Mouse (Mus musculus): ENCODE measurements around the gene Ctsw.

Gene Ctsw

DNA sequence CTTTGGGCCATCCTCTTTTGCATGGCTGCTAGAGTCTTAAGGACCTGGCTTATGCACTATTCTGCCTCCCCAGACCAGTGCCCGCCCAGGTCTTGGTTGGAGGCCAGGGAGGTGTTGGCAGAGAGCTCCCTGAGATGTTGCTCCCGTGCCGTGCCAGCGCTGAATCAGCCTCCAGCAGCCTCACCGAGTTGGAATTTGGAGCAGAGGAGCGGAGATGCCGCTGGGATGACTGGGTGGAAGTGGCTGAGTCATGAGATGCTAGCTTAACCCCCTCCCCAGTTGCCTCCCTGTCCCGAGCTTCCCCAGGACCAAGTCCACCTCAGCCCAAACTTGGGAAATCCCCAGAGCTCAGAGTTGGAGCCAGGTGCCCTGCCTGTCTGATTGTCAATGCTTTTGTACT, 38.5 kb downstream of the Ctsw start:
- DNase-seq: peak; percentile 53 to 63

- DNase-seq: no peak
Observed at GRCm38 (mm10) chr19:5429219-5429618, 39.1 kb downstream of the Ctsw start.

DNA sequence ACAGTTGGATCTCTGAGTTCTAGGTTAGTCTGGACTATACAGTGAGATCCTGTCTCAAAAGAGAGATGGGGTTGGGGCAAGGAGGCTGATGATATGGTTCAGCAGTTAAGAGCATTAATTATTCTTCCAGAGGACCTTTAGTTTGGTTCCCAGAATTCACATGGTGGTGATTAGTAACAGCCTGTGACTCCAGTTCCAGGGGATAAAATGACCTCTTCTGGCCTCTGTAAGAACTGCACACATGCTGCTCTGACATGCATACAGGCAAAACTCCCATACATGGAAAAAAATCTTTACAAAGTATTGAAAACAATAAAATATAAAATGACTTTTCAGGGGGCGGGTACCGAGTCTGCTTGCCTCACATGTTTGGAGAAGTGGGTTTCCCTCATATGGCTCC, 40.2 kb downstream of the Ctsw start:
- no peak for DNase-seq

DNA sequence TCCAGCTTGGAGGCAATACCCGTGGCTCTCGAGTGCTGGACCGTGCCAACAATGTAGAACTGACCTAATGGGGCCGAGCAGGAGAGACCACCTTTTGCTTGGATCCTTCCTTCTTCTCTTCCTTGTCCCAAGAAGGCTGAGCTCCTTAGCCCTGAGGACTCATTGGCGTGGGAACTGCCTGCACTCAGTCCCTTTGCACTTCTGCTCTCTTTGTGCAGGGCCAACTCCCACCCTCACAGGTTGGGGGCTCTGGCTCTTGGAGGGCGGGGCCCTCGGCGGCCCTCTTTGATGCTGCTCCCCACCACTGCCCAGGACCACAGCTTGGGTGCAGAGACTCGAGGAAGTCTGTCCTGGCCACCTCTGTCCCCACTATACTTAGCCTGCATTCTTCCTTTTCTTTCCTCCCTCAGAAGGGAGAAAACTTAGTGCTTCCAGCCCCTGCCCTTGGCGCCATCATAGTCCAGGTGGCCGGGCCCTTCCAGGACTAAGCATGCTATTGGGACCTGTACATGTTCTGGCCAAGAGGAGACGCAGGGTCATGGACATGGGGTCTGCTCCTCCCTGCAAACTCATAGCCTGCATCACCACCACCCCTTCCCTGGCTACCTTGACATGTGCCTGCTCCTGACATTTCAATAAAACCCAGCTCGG, 41.5 kb downstream of the Ctsw start:
- DNase-seq: no peak

- no peak for DNase-seq
Observed at GRCm38 (mm10) chr19:5425906-5426565, 42.3 kb downstream of the Ctsw start.

DNA sequence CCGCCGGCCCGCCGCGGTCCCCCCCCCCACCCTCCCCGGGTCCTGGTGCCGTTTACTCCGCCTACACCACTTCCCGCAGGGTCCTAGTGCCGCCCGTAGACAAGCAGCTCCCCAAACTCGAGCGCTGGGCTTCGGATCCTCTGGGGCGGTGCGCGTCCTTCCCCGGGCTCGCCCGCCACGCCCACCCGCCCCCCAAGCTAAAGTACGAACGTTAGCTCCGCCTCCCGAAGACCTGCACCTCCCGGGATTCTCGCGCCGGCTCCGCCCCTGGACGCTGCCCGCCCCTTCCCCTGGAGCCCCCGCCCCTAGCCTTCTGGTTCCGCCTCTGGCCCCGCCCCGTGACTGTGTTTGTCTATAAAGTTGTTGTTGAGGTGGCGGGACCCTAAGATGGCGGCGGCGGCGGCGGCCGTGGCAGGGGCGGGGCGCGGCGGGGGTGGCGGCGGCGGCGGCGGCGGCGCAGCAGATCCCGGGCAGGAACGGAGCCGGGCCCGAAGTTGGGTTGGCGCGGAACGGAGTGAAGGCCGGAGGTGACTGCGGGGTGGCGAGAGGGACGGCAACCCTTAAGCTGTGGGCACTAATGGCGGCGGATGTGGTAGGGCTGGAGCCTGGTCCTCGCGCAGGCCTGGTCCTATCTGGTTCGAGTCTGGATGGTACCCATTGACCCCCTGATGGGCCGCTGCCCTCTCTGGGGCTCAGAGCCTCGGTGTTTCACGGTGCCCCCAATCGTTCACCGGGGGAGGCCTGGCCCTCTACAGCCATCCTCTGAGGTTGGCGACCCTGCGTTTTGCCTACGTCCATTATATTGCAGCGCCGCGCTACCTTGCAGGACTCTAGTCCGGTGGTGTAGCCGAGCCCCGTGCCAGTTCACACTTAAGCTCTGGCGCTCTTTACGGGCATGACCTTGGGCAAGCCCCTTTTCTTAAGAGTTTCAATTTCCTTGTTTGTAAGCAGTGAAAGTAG, 43.2 kb downstream of the Ctsw start, which contains the start of the genes Drap1 and AI837181:
Gene Drap1 (minus strand): TSS at position 198 of the 960 bp plus-strand sequence.
Gene AI837181 (plus strand): TSS at position 363 of the 960 bp plus-strand sequence.
- DNase-seq: peak; percentile 91 to 93

DNA sequence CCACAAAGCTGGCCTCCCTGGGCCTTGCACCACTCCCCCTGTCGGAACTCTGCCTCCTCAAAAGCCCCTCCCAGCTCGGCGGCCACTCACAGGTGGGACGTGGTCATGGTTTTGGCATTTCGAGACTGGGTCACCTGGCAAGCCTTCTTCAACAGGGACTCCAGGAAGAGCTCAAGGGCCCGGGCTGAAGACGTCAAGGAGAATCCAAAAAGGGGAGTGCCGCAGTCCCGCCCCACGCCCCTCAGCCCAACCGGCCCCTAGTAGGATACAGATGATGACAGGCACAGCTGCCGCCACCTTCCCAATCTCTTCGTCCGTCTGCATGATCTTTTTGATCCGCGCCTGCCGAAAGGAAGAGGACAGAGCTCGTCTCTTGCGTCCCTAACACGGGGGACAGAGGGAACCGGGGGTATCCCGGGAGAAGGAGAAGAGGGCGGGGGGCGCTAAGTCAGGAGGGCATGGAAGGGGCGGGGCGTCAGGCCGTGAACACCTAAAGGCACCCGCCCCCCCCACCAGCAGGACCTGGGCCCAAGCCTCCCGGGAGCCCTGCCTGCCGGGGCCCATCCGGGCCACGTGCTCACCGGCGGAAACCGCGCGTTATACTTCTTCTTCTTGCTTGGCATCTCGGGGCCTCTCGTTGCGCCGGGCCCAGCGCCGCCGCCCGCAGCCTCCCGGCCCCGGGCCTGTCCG, 44.1 kb downstream of the Ctsw start:
- DNase-seq: peak; percentile 92 to 95

DNA sequence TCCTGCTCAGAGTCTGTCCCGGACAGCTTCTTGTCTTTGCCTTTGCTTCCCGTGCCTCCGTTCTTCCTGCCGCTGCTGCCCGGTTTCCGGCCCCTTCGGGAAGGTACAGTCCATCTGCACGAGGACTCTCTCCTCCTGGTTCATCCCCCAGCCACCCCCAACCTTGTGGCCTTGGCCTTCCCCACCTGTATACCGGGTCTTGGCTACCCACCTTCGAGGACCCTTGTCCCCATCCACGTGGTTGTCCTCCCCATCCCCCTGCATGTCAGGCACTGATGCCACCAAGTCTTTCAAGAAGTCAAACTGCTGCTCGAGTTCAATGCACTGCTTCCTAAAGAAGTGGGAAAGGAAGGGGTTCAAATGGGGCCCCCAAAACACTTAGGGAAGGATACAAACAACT, 44.7 kb downstream of the Ctsw start:
- DNase-seq: no peak

GRCm38 (mm10) chr19:5422895-5423443, 45.3 kb downstream of the Ctsw start:
- no peak for DNase-seq

- DNase-seq: no peak
Observed at GRCm38 (mm10) chr19:5422267-5422666, 46.0 kb downstream of the Ctsw start.

DNA sequence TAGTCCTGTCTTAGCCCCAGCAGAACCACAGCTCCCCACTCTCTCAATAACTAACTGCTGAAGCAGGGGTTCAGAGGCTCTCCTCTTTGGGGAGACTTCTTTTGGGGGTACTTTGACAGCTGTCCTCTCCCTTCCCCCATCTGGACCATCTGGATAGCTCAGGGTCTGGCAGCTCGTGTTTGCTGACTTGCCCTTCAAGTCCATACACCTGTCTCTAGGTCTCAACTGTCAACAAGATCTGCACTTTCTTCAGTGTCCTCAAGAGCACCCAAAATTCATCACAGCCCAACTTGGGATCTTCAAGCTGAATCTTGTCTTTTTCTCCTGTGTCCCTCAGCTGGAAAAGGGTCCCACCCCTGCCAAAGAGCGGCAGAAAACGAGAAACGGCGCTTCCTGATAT, 46.5 kb downstream of the Ctsw start:
- no peak for DNase-seq

DNA sequence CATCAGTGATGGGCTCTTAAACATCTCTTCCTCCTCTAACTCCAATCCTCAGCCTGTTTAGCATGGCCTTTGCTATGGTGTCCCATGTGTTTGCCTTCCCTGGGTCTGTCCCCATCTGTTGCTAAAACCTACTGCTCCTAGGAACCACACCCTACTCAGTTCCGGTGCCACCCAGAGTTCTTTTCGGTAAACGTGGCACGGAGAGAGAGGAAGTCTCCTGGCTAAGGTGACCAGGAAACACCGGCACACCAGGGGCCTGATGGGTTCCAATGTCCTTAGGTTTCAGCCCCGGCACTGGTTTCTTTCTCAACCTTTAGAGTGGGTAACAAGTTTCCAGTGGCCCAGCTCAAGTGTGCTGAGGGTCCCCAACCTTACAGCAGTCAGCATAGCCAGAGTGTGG, 47.7 kb downstream of the Ctsw start:
- no peak for DNase-seq

GRCm38 (mm10) chr19:5419630-5420029, 48.7 kb downstream of the Ctsw start:
- no peak for DNase-seq

DNA sequence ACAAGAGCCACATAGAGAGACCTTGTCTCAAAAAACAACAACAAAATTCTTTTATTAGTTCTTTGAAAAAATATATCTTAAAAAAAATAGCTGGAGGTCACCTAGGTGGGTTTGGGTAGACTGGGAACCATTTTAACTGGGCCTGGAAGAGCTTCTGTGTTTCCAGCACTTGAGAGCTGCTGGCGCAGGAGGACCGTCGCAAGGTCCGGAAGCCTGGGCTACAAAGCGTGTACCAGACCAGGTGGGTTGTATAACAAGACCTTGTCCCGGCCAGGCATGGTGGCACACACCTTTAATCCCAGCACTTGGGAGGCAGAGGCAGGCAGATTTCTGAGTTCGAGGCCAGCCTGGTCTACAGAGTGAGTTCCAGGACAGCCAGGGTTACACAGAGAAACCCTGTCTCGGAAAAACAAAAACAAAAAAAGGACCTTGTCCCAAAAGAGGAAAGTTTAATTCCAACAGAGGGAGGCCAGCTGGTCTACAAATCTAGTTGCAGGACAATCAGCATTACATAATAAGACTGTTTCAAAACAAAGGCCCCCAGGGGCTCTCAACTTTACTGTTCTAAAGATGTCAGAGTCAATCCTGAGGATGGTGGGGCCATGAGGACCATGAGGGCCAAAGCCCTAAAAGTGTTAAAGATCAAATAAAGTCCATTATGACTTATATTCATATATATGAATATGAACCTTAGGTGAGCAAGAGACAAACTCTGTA, 49.4 kb downstream of the Ctsw start:
- DNase-seq: no peak

All from lung, adult 18-20 months (tissue).